Mouse (Mus musculus) neural tube, embryonic 14.5 days (tissue): Measurements from ENCODE around the gene Arhgap5. TPM values are rescaled to one million over a fixed set of nuclear protein-coding genes. Genes with fewer than 3 reads are reported as not detected.

Experiments
- ATAC-seq: fragments of 200-750 bp; cut with Nextera tagmentation; 2 replicates; pipeline ENCODE4 v1.8.0; 2017; ENCODE audit warnings: low read depth, mild to moderate bottlenecking, moderate TSS enrichment, moderate library complexity
- H3K27ac ChIP-seq: fragments of 300-500 bp; sonication (generic); 2 replicates; pipeline ENCODE4 v1.5.1; 2014; ENCODE audit warnings: low read depth, mild to moderate bottlenecking, control low read depth, low read length, moderate library complexity, mixed read lengths
- H3K27me3 ChIP-seq: fragments of 300-500 bp; sonication (generic); 2 replicates; pipeline ENCODE4 v1.6.1; 2014; ENCODE audit warnings: low read length; ENCODE audit not compliant: control insufficient read depth, insufficient read depth
- H3K36me3 ChIP-seq: fragments of 300-500 bp; sonication (generic); 2 replicates; pipeline ENCODE4 v1.6.1; 2014; ENCODE audit warnings: low read length, mixed read lengths; ENCODE audit not compliant: control insufficient read depth, insufficient read depth
- H3K4me1 ChIP-seq: fragments of 300-500 bp; sonication (generic); 2 replicates; pipeline ENCODE4 v1.6.1; 2014; ENCODE audit warnings: low read length; ENCODE audit not compliant: control insufficient read depth, insufficient read depth
- H3K4me2 ChIP-seq: fragments of 300-500 bp; sonication (generic); 2 replicates; pipeline ENCODE4 v1.6.1; 2014; ENCODE audit warnings: mild to moderate bottlenecking, low read depth, low read length, control low read depth
- H3K4me3 ChIP-seq: fragments of 300-500 bp; sonication (generic); 2 replicates; pipeline ENCODE4 v1.5.1; 2014; ENCODE audit warnings: low read depth, low read length, control low read depth, mixed read lengths
- H3K9ac ChIP-seq: fragments of 300-500 bp; sonication (generic); replicated peaks from 2 replicates; pipeline ENCODE4 v1.6.1; 2014; ENCODE audit warnings: low read depth, mild to moderate bottlenecking, control low read depth, low read length, mixed read lengths
- H3K9me3 ChIP-seq: fragments of 300-500 bp; sonication (generic); 2 replicates; pipeline ENCODE4 v1.6.1; 2016; ENCODE audit warnings: low read length; ENCODE audit not compliant: control insufficient read depth
- WGBS: fragments of 180-500 bp; shearing (Covaris S2); extraction: QIAGEN DNeasy Blood & Tissue Kit; methylation state at CpG from one replicate; pipeline ENCODE4 v1.1.7; 2014; 5-methylcytosine and 5-hydroxymethylcytosine counted together
- polyA plus RNA-seq: library from polyadenylated mRNA; unstranded; fragments of >200 nt; fragmentation: Nextera tagmentation; extraction: Ambion mirVana; gene quantifications from 2 replicates; pipeline ENCODE4 v1.2.1, GENCODE M21; 2014

The Arhgap5 gene
- polyA plus RNA-seq, 1 experiment from 2014 or later = 39.0 TPM

DNA sequence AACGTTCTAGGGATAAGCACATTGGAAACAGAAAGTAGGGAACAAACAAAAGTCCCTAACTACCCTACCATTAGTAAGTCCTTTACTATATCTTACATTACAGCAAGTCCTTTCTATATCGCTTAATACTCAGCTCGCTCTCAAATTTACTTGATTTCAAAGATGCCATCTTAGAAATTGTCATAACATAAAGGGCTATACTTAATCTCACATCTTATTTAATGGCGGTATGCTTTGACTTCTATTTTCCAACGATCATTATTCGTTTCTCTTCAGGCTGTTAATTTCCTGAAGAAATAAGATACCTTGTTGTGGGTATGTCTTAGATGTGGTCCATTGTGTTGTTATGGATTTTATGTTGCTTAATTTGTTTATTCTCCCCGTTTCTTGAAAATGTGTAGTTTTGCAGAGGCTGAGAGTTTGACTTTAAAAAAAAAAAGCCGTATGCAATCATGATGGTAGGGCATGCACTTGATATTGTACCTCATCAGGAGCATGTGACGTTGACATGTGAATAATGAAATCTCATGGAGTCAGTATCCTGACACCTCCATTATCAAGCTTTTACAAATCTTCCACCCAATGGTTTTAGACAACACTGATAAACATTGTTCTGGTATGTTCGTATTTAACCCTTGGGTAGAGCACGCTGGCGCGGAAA, 101.3 kb downstream of the Arhgap5 start:
- 52% methylated on average over 13 of the region's 13 CpGs for WGBS
- Histone ChIP-seq H3K36me3 (no peaks in the 10 kb centered on the region), H3K9me3 (no peaks in the 10 kb centered on the region), H3K27ac (peak overlapping the region; percentile 90), H3K4me3 (peak overlapping the region; percentile 91), H3K4me1 (no peaks in the 10 kb centered on the region), H3K9ac (peak overlapping the region; percentile 79; the same call in 1 of the 2 replicates), H3K27me3 (no peaks in the 10 kb centered on the region), H3K4me2 (peak overlapping the region; percentile 70)
- ATAC-seq = no peak

GRCm38 (mm10) chr12:52607411-52607810, 103.6 kb downstream of the Arhgap5 start:
- H3K9me3 ChIP-seq = no peaks in the 10 kb centered on the region
- no peak for ATAC-seq
- no peak overlapping the region for H3K4me2 ChIP-seq
- no peaks in the 10 kb centered on the region for H3K36me3 ChIP-seq
- no peaks in the 10 kb centered on the region for H3K4me1 ChIP-seq
- no peak overlapping the region for H3K9ac ChIP-seq
- H3K27me3 ChIP-seq = no peaks in the 10 kb centered on the region
- no peak overlapping the region for H3K4me3 ChIP-seq
- H3K27ac ChIP-seq = no peak overlapping the region
- WGBS = 82% methylated on average over 4 of the region's 4 CpGs

GRCm38 (mm10) chr12:52615703-52616102, 111.9 kb downstream of the Arhgap5 start:
- ATAC-seq = no peak
- no peaks in the 10 kb centered on the region for H3K36me3 ChIP-seq
- H3K27me3 ChIP-seq = no peaks in the 10 kb centered on the region
- no peaks in the 10 kb centered on the region for H3K4me1 ChIP-seq
- no peak overlapping the region for H3K4me3 ChIP-seq
- H3K27ac ChIP-seq = no peak overlapping the region
- WGBS = 90% methylated on average over 3 of the region's 3 CpGs
- H3K4me2 ChIP-seq = no peak overlapping the region
- no peaks in the 10 kb centered on the region for H3K9me3 ChIP-seq
- H3K9ac ChIP-seq = no peak overlapping the region

- H3K4me1 ChIP-seq = no peaks in the 10 kb centered on the region
- 89% methylated on average over 5 of the region's 5 CpGs for WGBS
- no peak overlapping the region for H3K9ac ChIP-seq
- no peaks in the 10 kb centered on the region for H3K36me3 ChIP-seq
- no peak overlapping the region for H3K4me2 ChIP-seq
- H3K4me3 ChIP-seq = no peak overlapping the region
- no peaks in the 10 kb centered on the region for H3K9me3 ChIP-seq
- no peak for ATAC-seq
- no peaks in the 10 kb centered on the region for H3K27me3 ChIP-seq
- no peak overlapping the region for H3K27ac ChIP-seq
These were observed 114.8 kb downstream of the Arhgap5 start for GRCm38 (mm10) chr12:52618418-52619040.

DNA sequence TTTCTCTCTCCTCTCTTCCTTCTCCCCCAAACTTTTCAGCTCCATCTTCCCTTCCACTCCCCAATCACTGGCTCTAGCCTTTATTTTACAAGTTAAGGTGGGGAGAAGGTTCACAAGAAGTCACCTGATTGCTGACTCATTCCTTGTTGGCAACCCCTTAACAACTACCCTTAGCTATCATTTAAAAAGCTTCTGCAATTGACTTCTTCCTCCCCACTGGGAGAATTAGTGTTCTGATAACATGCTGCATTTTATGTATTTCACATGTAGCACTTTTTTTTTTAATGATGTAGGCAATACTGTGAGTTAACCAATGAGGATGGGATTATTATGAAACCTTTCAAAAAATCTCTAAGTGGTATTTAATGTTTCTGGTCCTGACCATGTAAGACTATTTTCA, 115.9 kb downstream of the Arhgap5 start:
- no peaks in the 10 kb centered on the region for H3K4me1 ChIP-seq
- no peak overlapping the region for H3K27ac ChIP-seq
- no peak overlapping the region for H3K9ac ChIP-seq
- H3K36me3 ChIP-seq = no peaks in the 10 kb centered on the region
- H3K4me3 ChIP-seq = no peak overlapping the region
- no peaks in the 10 kb centered on the region for H3K27me3 ChIP-seq
- H3K4me2 ChIP-seq = no peak overlapping the region
- H3K9me3 ChIP-seq = no peaks in the 10 kb centered on the region
- ATAC-seq = no peak

Other genes with a start within 250 kb of the Arhgap5 start
- gene Akap6, start 195.4 kb downstream of the Arhgap5 start, polyA plus RNA-seq = 40.4 and 44.0 TPM in 2 replicates